Mouse (Mus musculus) erythroblast, embryonic 14.5 days (primary cell): ENCODE data around the gene Kat7. TPM values are rescaled to one million over a fixed set of nuclear protein-coding genes. Genes with fewer than 3 reads are reported as not detected.

ENCODE experiments used
- H3K27me3 ChIP-seq: 2 replicates; pipeline ENCODE4 v1.6.1; 2012; ENCODE audit warnings: inconsistent platforms; ENCODE audit not compliant: control insufficient read depth
- H3K36me3 ChIP-seq: 2 replicates; pipeline ENCODE4 v1.6.1; 2012; ENCODE audit warnings: mild to moderate bottlenecking, inconsistent platforms; ENCODE audit not compliant: control insufficient read depth
- H3K4me1 ChIP-seq: 2 replicates; pipeline ENCODE4 v1.6.1; 2012; ENCODE audit warnings: inconsistent platforms; ENCODE audit not compliant: control insufficient read depth
- H3K4me3 ChIP-seq: replicated peaks from 2 replicates; pipeline ENCODE3; 2012; ENCODE audit warnings: moderate library complexity, mild to moderate bottlenecking, inconsistent platforms
- H3K9me3 ChIP-seq: 2 replicates; pipeline ENCODE4 v1.6.1; 2012; ENCODE audit warnings: low read length, inconsistent platforms, mixed read lengths; ENCODE audit not compliant: control insufficient read depth
- GATA1 ChIP-seq: IDR thresholded peaks from 2 replicates; pipeline ENCODE4 v1.6.1; 2012; ENCODE audit warnings: low read length, inconsistent platforms, mixed read lengths
- TAL1 ChIP-seq: IDR thresholded peaks from 3 replicates; pipeline ENCODE4 v1.6.1; 2012; ENCODE audit warnings: low read length, inconsistent platforms, mixed read lengths
- polyA plus RNA-seq: library from polyadenylated mRNA; stranded (reverse); fragments of >175 nt; gene quantifications from 2 replicates; pipeline ENCODE4 v1.2.3, GENCODE M21; 2012

The Kat7 gene
- 1.3 and 1.4 TPM in 2 replicates for polyA plus RNA-seq

DNA sequence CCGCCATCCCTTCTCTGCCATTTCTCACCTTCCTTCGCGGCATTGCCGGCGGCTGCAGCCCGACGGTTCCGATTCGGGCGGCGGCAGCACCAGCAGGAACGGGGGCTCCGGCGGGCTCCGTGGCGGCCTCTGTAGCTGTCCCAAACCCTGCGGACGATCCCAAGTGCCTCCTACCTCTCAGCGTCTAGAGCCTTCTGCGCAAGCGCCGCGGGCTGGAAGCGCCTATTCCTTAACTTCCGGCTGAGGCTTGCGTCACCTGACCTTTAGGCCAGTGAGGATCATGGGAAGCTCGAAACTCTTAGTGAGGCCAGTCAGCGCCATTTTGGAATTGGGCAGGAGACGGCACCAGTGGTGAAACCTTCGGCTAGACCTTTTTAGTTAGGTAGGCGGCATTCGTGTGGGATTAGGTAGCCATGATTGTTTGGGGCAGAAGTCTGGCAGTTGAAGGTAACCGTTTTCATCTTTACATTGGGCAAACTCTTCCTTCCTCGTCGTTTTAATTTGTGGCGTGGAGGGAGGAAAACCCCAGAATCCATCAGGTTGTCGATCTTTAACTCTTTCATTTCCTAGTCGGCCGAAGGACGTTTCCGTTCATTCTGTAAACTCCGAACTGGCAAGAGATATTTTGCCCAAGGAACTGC, at the start of gene Kat7:
TSS of gene Kat7 (minus strand) at position 240 of the 641 bp plus-strand sequence.
- Histone ChIP-seq H3K36me3 (peaks cover 35% of the 10 kb centered on the region), H3K27me3 (no peaks in the 10 kb centered on the region), H3K4me3 (peak within 1 kb of the TSS; percentile 79), H3K4me1 (peaks cover 65% of the 10 kb centered on the region), H3K9me3 (no peaks in the 10 kb centered on the region)
- TF ChIP-seq GATA1 (no peak), TAL1 (no peak)

DNA sequence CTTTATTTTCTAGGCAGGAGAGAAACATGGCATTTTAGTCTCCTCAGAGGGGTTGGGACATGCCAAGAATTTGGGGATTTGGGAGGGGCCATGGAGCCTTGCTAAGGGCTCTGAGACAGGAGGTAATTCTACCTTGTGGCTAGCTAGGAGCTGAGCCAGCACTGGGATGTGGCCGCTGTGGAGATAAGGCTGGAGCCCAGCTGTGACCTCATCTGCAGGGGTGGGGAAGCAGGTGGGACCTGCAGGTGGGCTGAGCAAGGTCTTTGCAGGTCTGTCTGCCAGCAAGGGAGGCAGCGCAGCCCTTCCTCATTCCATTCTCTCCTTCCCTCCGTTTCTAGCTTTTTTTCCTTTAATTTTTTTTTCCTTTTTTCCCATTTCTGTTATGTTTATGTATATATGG, 48.2 kb upstream of the Kat7 start:
- no peak for TF ChIP-seq GATA1
- TF ChIP-seq TAL1: no peak
- Histone ChIP-seq H3K4me1 (peaks cover 72% of the 10 kb centered on the region), H3K36me3 (peaks cover 100% of the 10 kb centered on the region)

DNA sequence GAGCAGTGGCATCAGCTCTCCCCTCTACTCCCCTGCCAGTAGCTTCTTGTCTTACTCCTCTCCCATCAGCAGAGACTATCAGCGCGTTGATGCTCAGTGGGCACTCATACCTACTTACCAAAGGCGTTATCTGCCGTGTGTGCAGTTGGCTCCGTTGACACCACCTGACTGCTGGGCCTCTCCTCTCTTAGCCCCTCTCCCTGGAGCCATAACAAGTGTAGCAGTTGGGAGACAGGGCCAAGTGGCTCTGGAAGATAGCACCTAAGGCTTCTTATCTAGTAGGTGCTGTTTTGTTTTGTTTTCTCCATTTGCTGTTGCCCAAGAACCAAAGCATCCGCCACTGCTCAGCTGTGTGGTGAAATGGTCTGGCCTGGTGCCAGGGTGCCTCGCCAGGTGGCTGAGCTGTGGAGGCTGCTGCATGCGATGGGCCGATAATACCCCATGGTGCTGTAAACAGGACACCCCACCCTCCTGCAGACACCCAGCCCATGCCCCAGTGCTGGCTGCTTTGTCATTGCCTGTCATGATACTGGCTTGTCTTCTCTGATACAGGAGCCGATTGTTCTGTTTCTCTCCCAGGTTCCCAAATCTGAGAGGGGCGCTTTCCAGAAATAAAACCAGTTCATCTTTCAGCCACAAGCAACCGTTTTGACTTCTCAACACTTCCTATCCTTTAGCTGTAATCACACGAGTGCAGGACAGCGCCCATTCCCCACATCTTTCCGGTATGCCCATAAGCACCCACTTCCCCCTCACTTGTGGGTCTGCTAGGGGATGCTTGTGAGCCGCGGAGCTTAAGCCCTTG, 46.6 kb upstream of the Kat7 start:
- TF ChIP-seq GATA1: peak; percentile 95
- TF ChIP-seq TAL1: peak; percentile 91
- H3K9me3 ChIP-seq: no peaks in the 10 kb centered on the region
- peaks cover 88% of the 10 kb centered on the region for H3K4me1 ChIP-seq
- H3K36me3 ChIP-seq: peaks cover 100% of the 10 kb centered on the region
- H3K27me3 ChIP-seq: no peaks in the 10 kb centered on the region
- H3K4me3 ChIP-seq: peak overlapping the region; percentile 60

More for the DNA sequence above, 48.2 kb upstream of the Kat7 start:
- H3K27me3 ChIP-seq: no peaks in the 10 kb centered on the region
- no peak overlapping the region for H3K4me3 ChIP-seq
- no peaks in the 10 kb centered on the region for H3K9me3 ChIP-seq

DNA sequence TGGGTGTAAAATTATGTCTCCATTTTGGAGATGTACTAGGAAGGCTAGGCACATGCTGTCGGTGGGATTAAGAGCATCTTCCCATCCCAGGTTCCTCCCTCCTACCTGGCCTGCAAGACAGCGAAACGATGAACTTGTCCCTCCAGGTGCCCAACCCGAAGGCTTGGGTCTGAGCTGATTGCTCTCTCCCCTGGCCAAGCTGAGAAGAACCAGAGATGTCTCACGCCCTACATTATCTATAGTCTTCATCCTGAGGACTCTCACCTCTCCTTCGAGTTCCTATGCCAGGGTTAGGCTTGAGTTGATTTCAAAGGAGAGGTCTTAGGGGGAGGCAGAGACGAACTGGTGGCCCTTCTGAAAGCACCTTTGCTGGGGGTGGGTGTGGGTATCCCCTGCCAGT, 46.0 kb upstream of the Kat7 start:
- TF ChIP-seq TAL1: no peak
- TF ChIP-seq GATA1: no peak
- Histone ChIP-seq H3K4me3 (peak overlapping the region; percentile 60), H3K4me1 (peaks cover 93% of the 10 kb centered on the region), H3K36me3 (peaks cover 100% of the 10 kb centered on the region), H3K9me3 (no peaks in the 10 kb centered on the region), H3K27me3 (no peaks in the 10 kb centered on the region)

DNA sequence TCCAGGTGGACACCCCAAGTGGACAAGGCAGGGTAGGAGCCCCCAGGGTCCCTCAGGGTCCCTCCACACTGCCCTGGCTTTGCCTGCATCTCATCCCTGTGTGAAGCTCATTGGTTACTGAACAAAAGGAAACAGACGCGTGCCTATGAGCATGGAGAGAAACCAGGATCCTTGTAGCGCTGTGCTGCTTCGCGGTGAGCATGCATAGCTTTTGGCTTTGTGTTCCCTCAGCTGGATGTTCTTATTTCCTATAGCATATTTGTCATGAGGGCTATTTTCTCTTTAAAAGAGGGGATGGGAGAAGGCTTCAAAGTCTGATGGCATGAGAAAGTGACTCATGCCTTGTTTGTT, 45.6 kb upstream of the Kat7 start:
- Histone ChIP-seq H3K36me3 (peaks cover 100% of the 10 kb centered on the region), H3K4me3 (peak overlapping the region; percentile 60), H3K27me3 (no peaks in the 10 kb centered on the region), H3K4me1 (peaks cover 95% of the 10 kb centered on the region), H3K9me3 (no peaks in the 10 kb centered on the region)
- TF ChIP-seq GATA1 (no peak), TAL1 (no peak)

DNA sequence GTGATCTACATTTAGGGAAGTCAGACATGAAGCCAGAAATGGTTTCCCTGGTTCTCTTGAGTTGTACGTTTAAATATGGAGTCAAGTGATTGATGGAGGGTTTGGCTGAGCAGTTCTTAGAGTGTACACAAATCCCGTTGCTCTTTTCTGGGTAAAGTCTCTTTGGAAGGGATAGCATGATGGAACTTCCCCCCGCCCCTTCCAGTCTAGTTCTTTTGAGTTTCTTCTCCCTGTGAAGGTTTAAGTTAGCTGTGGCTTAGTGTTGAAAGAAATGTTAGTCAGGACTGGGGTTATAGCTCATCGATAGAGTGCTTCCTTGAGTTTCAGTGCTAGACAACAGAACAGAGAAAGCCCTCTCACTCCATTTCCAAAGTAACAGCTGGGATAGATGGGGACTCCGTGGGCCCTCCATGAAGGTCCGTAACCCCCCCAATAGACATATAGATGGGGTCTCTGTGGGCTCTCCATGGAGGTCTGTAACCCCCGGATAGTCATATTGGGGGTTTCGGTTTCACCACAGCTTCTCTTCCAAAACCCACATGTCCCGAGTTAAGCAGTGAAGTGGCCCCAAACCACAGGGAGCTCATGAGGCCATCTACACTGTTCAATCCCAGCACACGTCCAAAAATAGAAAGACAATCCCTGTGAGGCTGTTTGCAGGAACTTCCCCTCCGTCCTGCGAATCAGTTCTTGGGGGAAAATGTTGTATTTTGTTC, 45.1 kb upstream of the Kat7 start:
- Histone ChIP-seq H3K4me1 (peaks cover 98% of the 10 kb centered on the region), H3K9me3 (no peaks in the 10 kb centered on the region), H3K36me3 (peaks cover 100% of the 10 kb centered on the region), H3K27me3 (no peaks in the 10 kb centered on the region), H3K4me3 (peak overlapping the region; percentile 60)
- TF ChIP-seq GATA1: no peak
- no peak for TF ChIP-seq TAL1

DNA sequence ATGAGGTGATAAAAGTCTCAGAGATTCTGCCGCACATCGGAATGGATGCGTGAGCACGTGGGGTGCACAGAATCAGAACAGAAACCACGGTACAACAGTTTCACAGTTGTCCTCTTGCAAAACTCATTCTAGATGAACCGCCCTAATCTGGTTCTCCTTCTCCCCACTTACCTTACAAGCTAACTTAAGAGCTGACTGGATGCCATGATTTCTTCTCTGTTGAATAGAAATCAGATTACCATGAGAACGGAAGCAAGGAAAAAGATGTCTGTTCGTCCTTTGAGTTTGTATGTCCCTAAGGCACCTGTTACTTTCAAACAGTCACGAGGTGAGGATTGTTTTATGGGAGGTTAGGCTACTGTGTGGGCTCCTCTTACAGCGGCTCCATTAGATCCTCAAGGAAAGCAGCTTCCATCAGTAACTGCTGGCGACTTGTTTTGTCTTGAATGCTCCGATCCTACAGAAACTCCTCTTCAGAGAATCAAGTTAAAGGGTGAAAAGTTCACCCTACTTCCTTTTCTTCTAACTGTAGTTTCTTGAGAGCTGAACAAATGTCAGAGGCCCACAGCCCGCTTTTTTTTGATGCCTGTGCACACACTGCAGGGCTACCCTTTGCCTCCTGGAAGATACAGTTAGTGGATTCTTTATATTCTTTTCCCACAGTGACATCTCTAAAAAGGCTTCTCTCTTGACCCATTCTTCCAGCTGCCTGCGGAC, 44.3 kb upstream of the Kat7 start:
- H3K4me3 ChIP-seq: peak overlapping the region; percentile 60
- no peaks in the 10 kb centered on the region for H3K9me3 ChIP-seq
- H3K4me1 ChIP-seq: peaks cover 98% of the 10 kb centered on the region
- TF ChIP-seq TAL1 (no peak), GATA1 (no peak)
- no peaks in the 10 kb centered on the region for H3K27me3 ChIP-seq
- peaks cover 100% of the 10 kb centered on the region for H3K36me3 ChIP-seq

DNA sequence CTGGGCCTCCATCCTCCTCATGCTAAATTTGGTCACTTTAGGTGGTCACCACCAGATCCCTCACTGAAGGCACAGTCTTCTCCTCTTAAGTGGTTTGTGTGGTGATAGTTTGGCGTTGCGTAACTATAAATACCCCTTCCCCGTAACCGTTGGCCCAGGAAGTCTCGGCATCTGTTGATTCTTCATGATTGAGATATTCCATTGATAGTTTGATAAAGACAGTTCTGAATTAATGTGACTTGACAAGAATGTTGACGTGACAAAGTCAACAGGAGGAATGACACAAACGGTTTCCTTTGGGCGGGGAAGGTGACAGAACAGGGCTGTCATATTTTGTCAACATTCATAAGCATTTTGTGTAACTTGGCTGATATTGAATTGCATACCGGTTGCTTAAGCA, 43.2 kb upstream of the Kat7 start:
- TF ChIP-seq GATA1: no peak
- no peak for TF ChIP-seq TAL1
- H3K4me1 ChIP-seq: peaks cover 96% of the 10 kb centered on the region

More for the DNA sequence above, 43.2 kb upstream of the Kat7 start:
- Histone ChIP-seq H3K4me3 (peak overlapping the region; percentile 10), H3K9me3 (no peaks in the 10 kb centered on the region), H3K27me3 (no peaks in the 10 kb centered on the region), H3K36me3 (peaks cover 100% of the 10 kb centered on the region)
